Mouse (Mus musculus): ENCODE results near the gene Ints3.
"Not testable (repeated sequence)": the region's sequence is repeated elsewhere in the genome, so short reads cannot be mapped to it uniquely, and the experiment has no call there.

The Ints3 gene

DNA sequence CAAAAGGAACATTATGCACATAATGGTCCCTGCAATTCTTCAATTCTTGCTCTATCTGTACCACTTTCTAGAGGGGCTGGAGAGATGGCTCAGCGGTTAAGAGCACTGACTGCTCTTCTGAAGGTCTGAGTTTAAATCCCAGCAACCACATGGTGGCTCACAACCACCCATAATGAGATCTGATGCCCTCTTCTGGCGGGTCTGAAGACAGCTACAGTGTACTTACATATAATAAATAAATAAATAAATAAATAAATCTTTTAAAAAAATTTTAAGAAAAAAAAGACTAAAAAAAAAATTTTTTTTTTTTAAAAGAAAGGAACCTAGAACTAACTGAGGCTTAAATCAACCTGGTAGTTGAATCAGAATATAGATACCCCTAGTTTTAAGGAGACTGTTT is 90.6 kb downstream of the Ints3 start:
- DNase-seq = not testable (repeated sequence)

Data from cerebellum, adult 11-12 months (tissue).